Mouse (Mus musculus): ENCODE measurements at regions not wholly inside any gene's neighbourhood (a gene's known extent, or its start where the extent isn't known, plus 50 kb on each side); places are given as distances from the start of the nearest gene placed in this dataset.

GRCm38 (mm10) chr4:54812740-54813634 lies 131.9 kb upstream of the Zfp462 start:
- no peak for DNase-seq (ENCODE audit: extremely low read depth, low read depth, low spot score)

- no peak for DNase-seq (ENCODE audit: extremely low read depth, low read depth, low spot score)
These were observed 107.5 kb upstream of the Zfp462 start for GRCm38 (mm10) chr4:54837326-54837725.

- DNase-seq (ENCODE audit: extremely low read depth, low read depth, low spot score) = no peak
These were observed 106.7 kb upstream of the Zfp462 start for GRCm38 (mm10) chr4:54838111-54838510.

GRCm38 (mm10) chr4:54838794-54839193 lies 106.1 kb upstream of the Zfp462 start:
- DNase-seq (ENCODE audit: extremely low read depth, low read depth, low spot score) = no peak

- DNase-seq (ENCODE audit: extremely low read depth, low read depth, low spot score) = peak; percentile 79
These were observed 91.6 kb upstream of the Zfp462 start for GRCm38 (mm10) chr4:54852991-54853925.

- no peak for DNase-seq (ENCODE audit: extremely low read depth, low read depth, low spot score)
These were observed 86.2 kb upstream of the Zfp462 start for GRCm38 (mm10) chr4:54858604-54859003.

GRCm38 (mm10) chr4:54866062-54866461 lies 78.8 kb upstream of the Zfp462 start:
- DNase-seq (ENCODE audit: extremely low read depth, low read depth, low spot score) = no peak

- DNase-seq (ENCODE audit: extremely low read depth, low read depth, low spot score) = peak; percentile 70
These were observed 70.6 kb upstream of the Zfp462 start for GRCm38 (mm10) chr4:54874136-54874827.

- DNase-seq (ENCODE audit: extremely low read depth, low read depth, low spot score) = no peak
These were observed 69.3 kb upstream of the Zfp462 start for GRCm38 (mm10) chr4:54875506-54875905.

- DNase-seq (ENCODE audit: extremely low read depth, low read depth, low spot score) = no peak
These were observed 67.5 kb upstream of the Zfp462 start for GRCm38 (mm10) chr4:54877361-54877760.

- no peak for DNase-seq (ENCODE audit: extremely low read depth, low read depth, low spot score)
These were observed 66.3 kb upstream of the Zfp462 start for GRCm38 (mm10) chr4:54878531-54878930.

- no peak for DNase-seq (ENCODE audit: extremely low read depth, low read depth, low spot score)
These were observed 51.6 kb upstream of the Zfp462 start for GRCm38 (mm10) chr4:54893288-54893687.
